Comparison of ENCODE assay signal across 28 mouse cellular contexts in genomic region chr3:115575371-115575770, GRCm38 (mm10).
"Had no signal": no experiment of that assay in that cellular context is flagged by ENCODE, and none has a peak within 500 bp of the region (broad histone marks: within the 10 kb centered on the region; RNA-seq: fewer than 3 reads in every experiment).

No protein-coding gene starts in this region.

- H3K4me2 ChIP-seq: embryonic facial prominence, embryonic 12.5 days; embryonic facial prominence, embryonic 13.5 days; embryonic facial prominence, embryonic 15.5 days; forebrain, embryonic 12.5 days; forebrain, embryonic 13.5 days; forebrain, embryonic 15.5 days had no signal

- H3K9me3 ChIP-seq: embryonic facial prominence, embryonic 10.5 days; embryonic facial prominence, embryonic 12.5 days; embryonic facial prominence, embryonic 13.5 days; embryonic facial prominence, embryonic 15.5 days; forebrain, embryonic 10.5 days; forebrain, embryonic 12.5 days; forebrain, embryonic 13.5 days; forebrain, embryonic 15.5 days had no signal

- H3K27ac ChIP-seq: embryonic facial prominence, embryonic 10.5 days; embryonic facial prominence, embryonic 12.5 days; embryonic facial prominence, embryonic 13.5 days; embryonic facial prominence, embryonic 15.5 days; forebrain, embryonic 10.5 days; forebrain, embryonic 12.5 days; forebrain, embryonic 13.5 days; forebrain, embryonic 15.5 days; gastrocnemius, adult 2 months; heart, adult 2 months had no signal

- H3K36me3 ChIP-seq: embryonic facial prominence, embryonic 10.5 days; embryonic facial prominence, embryonic 12.5 days; embryonic facial prominence, embryonic 13.5 days; embryonic facial prominence, embryonic 15.5 days; forebrain, embryonic 10.5 days; forebrain, embryonic 12.5 days; forebrain, embryonic 15.5 days had no signal

- ATAC-seq: forebrain, embryonic 13.5 days; forebrain, embryonic 14.5 days; forebrain, embryonic 15.5 days; forebrain, embryonic 16.5 days; forebrain, postnatal 0 days had no signal

- DNase-seq: cerebellum, adult 8-10 months; cerebellum, adult 9-10 months; cerebellum, adult 9-11 months; cerebellum, postnatal 10 days; cerebellum, postnatal 14 days; cerebellum, postnatal 25 days; cerebellum, postnatal 36 days; embryo, embryonic 11 days; forebrain, postnatal 0 days; gastrocnemius, adult 2 months; gastrocnemius, postnatal 10 days; gastrocnemius, postnatal 14 days; gastrocnemius, postnatal 25 days; gastrocnemius, postnatal 36 days; heart, adult 11 months; heart, adult 18-20 months; heart, adult 2 months had no signal

- H3K4me3 ChIP-seq: embryonic facial prominence, embryonic 10.5 days; embryonic facial prominence, embryonic 12.5 days; embryonic facial prominence, embryonic 13.5 days; embryonic facial prominence, embryonic 15.5 days; erythroblast, embryonic 14.5 days; forebrain, embryonic 10.5 days; forebrain, embryonic 12.5 days; forebrain, embryonic 13.5 days; forebrain, embryonic 15.5 days; gastrocnemius, adult 2 months; heart, adult 2 months had no signal

- H3K9ac ChIP-seq: embryonic facial prominence, embryonic 12.5 days; embryonic facial prominence, embryonic 13.5 days; embryonic facial prominence, embryonic 15.5 days; forebrain, embryonic 12.5 days; forebrain, embryonic 13.5 days; forebrain, embryonic 15.5 days; forebrain, postnatal 0 days had no signal

- H3K27me3 ChIP-seq: embryonic facial prominence, embryonic 12.5 days; embryonic facial prominence, embryonic 13.5 days; embryonic facial prominence, embryonic 15.5 days; forebrain, embryonic 12.5 days; forebrain, embryonic 13.5 days; forebrain, embryonic 15.5 days had no signal
